Mouse (Mus musculus): ENCODE results near the gene Slc1a4.

DNA sequence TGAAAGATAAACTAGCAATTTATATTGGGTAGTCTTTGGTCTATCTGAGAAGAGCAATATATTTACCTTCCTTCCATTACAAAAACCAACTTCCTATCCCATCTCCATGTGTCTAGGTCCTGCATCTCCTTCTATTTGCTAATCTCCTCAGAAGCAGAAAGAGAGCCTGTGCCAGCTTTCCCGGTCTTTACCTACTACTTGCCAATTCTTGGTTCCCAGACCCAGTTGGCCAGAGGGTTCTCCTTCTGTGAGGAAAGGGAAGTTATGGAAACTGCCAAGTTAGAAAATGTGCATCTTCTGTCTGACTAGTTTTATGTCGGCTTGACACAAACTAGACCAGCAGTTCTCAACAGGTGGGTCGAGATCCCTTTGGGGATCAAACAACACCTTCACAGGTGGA is 8.5 kb downstream of the Slc1a4 start:
- TF ChIP-seq GATA1 (IDR thresholded peaks at IDR 0.05; ENCODE audit: borderline replicate concordance, low read length), result no peak
- TF ChIP-seq FLI1 (IDR thresholded peaks at IDR 0.05; ENCODE audit: low read length), result no peak

All from megakaryocyte, embryonic 14.5 days (primary cell).